Mouse (Mus musculus): ENCODE data around the gene Focad. TPM values are rescaled to one million over a fixed set of nuclear protein-coding genes. Genes with fewer than 3 reads are reported as not detected.

Gene Focad
- polyA plus RNA-seq, 1 experiment from 2014 or later, result 4.8 TPM

DNA sequence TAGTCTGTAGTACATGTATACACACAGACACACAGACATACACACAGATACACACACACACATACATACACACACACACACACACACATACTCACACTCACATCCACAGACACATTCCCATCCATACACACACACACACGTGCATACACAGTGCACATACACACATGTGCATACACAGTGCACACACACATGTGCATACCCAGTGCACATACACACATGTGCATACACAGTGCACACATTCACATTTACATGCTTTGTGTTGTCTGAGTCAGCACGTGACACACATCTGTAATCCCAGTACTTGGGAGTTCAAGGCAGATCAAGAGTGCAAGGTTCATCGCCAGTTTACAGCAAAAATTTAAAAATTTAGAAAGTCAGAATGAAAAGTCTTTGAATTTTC, 12.5 kb upstream of the Focad start:
- TF ChIP-seq CTCF (IDR thresholded peaks at IDR 0.05; ENCODE audit: low read depth), result no peak
- Histone ChIP-seq H3K9me3 (ENCODE audit: control insufficient read depth) (no peaks in the 10 kb centered on the region), H3K9ac (ENCODE audit: low read depth, low read length) (no peak overlapping the region), H3K4me2 (replicated peaks; ENCODE audit: low read depth) (no peak overlapping the region), H3K36me3 (ENCODE audit: control insufficient read depth, insufficient read depth) (no peaks in the 10 kb centered on the region), H3K4me1 (replicated peaks; ENCODE audit: control insufficient read depth, insufficient read depth, low read length) (no peaks in the 10 kb centered on the region), H3K4me3 (ENCODE audit: low read depth, low read length) (no peak overlapping the region), H3K27ac (ENCODE audit: low read depth, low read length) (no peak overlapping the region), H3K27me3 (replicated peaks; ENCODE audit: control insufficient read depth, insufficient read depth, low read length) (no peaks in the 10 kb centered on the region)
- WGBS, result 95% methylated on average over 3 of the region's 3 CpGs
- no peak for ATAC-seq

DNA sequence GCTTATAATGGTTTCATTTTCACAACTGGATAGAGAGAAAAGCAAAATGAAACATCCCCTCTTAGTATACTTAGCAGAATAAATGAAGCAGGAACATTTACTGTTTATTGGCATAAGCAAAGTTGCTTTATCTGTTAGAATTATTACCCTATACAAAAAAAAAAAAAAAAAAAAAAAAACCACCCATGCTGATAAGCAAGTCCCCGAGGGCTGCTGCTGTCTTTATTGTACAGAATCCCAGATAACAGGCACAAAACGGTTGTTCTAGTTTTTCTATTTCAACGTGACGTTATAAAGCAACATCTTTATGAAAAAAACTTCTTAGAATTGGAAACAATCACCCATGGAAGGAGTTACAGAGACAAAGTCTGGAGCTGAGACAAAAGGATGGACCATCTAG, 12.0 kb upstream of the Focad start:
- no peaks in the 10 kb centered on the region for H3K36me3 ChIP-seq (ENCODE audit: control insufficient read depth, insufficient read depth)
- no peaks in the 10 kb centered on the region for H3K4me1 ChIP-seq (replicated peaks; ENCODE audit: control insufficient read depth, insufficient read depth, low read length)
- no peak overlapping the region for H3K27ac ChIP-seq (ENCODE audit: low read depth, low read length)
- WGBS, result 38% methylated on average over 4 of the region's 4 CpGs
- H3K27me3 ChIP-seq (replicated peaks; ENCODE audit: control insufficient read depth, insufficient read depth, low read length), result no peaks in the 10 kb centered on the region
- ATAC-seq, result no peak
- no peak for TF ChIP-seq CTCF (IDR thresholded peaks at IDR 0.05; ENCODE audit: low read depth)
- H3K9ac ChIP-seq (ENCODE audit: low read depth, low read length), result no peak overlapping the region
- no peak overlapping the region for H3K4me3 ChIP-seq (ENCODE audit: low read depth, low read length)
- H3K9me3 ChIP-seq (ENCODE audit: control insufficient read depth), result no peaks in the 10 kb centered on the region
- no peak overlapping the region for H3K4me2 ChIP-seq (replicated peaks; ENCODE audit: low read depth)

DNA sequence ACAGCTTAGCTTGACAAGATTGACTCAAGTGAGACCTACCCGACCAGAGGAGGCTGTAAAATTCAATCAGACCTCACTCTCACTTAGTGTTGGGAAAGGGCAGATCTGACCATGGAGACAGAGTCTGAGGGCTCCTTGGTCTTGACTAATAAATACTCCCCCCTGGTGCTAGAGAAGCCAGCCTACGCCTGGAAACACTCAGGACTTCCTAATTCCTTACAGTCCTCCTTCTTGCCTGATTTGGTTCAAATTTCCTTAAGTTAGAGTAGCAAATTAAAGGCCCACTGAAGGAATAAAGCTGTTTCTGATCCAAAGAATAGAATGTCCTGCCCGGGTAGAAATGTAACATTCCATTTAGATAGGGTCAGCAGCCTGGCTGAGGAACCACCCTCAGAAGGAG, 10.6 kb upstream of the Focad start:
- Histone ChIP-seq H3K4me3 (ENCODE audit: low read depth, low read length) (no peak overlapping the region), H3K36me3 (ENCODE audit: control insufficient read depth, insufficient read depth) (no peaks in the 10 kb centered on the region), H3K9ac (ENCODE audit: low read depth, low read length) (no peak overlapping the region), H3K27me3 (replicated peaks; ENCODE audit: control insufficient read depth, insufficient read depth, low read length) (no peaks in the 10 kb centered on the region), H3K4me2 (replicated peaks; ENCODE audit: low read depth) (no peak overlapping the region), H3K27ac (ENCODE audit: low read depth, low read length) (no peak overlapping the region), H3K9me3 (ENCODE audit: control insufficient read depth) (no peaks in the 10 kb centered on the region), H3K4me1 (replicated peaks; ENCODE audit: control insufficient read depth, insufficient read depth, low read length) (no peaks in the 10 kb centered on the region)
- 49% methylated on average over 3 of the region's 3 CpGs for WGBS
- ATAC-seq, result no peak
- no peak for TF ChIP-seq CTCF (IDR thresholded peaks at IDR 0.05; ENCODE audit: low read depth)

DNA sequence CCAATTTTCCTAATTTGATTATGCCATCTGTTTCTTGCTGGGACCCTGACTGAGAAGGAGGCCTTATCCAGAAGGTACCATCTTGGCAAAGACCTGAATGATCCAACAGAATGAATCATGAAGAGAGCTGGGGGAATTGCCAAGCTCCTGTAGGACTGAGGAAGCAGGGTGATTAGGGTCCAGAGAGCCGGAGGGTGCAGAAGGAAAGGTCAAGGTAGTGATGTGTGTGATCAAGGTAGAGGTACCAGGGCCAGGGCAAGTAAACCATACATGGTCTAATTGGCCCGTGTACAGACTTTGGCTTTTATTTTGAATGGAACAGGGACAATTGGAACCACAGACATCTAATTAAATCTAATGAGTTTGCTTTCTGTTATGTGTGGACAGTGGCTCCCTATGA, 4.1 kb upstream of the Focad start:
- Histone ChIP-seq H3K27me3 (replicated peaks; ENCODE audit: control insufficient read depth, insufficient read depth, low read length) (no peaks in the 10 kb centered on the region), H3K9me3 (ENCODE audit: control insufficient read depth) (no peaks in the 10 kb centered on the region), H3K4me3 (ENCODE audit: low read depth, low read length) (no peak overlapping the region), H3K27ac (ENCODE audit: low read depth, low read length) (no peak overlapping the region), H3K9ac (ENCODE audit: low read depth, low read length) (no peak overlapping the region), H3K4me1 (replicated peaks; ENCODE audit: control insufficient read depth, insufficient read depth, low read length) (no peaks in the 10 kb centered on the region), H3K4me2 (replicated peaks; ENCODE audit: low read depth) (no peak overlapping the region), H3K36me3 (ENCODE audit: control insufficient read depth, insufficient read depth) (no peaks in the 10 kb centered on the region)
- WGBS, result 79% methylated on average over 2 of the region's 2 CpGs
- ATAC-seq, result no peak
- TF ChIP-seq CTCF (IDR thresholded peaks at IDR 0.05; ENCODE audit: low read depth), result no peak

DNA sequence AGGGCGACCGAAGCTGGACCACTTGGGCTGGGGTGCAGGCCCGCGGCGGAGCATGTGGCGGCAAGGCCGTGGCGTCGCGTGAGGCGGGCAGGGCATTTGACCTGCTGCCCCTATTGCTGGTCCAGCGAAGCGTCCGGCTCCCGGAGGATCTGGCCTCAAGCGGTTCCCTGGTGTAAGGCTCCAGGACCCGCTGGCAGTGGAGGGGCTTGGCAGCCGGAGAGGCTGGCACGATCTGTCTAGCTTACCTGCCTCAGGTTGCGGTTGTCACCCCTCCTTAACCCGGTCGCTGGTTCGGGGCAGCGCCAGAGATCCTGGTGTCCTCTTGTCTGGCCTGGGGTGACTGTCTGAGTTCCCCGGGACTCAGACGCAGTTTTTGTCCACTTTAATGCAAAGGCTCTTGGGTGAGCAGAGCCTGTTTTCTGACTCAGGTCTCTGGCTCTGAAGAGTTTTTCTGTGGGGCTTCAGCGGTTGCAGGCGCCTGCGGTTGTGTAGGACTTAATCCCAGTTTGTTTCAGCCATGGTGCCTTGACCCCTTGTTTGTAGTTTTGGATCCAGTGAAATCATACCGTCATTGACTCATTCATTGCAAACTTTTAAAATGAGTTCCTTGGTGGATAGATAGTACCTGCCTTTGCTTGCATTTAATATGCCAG, 465 bp downstream of the Focad start:
- peak; percentile 57 for ATAC-seq
- TF ChIP-seq CTCF (IDR thresholded peaks at IDR 0.05; ENCODE audit: low read depth), result no peak
- Histone ChIP-seq H3K4me2 (replicated peaks; ENCODE audit: low read depth) (peak overlapping the region; percentile 96), H3K9ac (ENCODE audit: low read depth, low read length) (peak overlapping the region; percentile 68), H3K4me1 (replicated peaks; ENCODE audit: control insufficient read depth, insufficient read depth, low read length) (no peaks in the 10 kb centered on the region), H3K36me3 (ENCODE audit: control insufficient read depth, insufficient read depth) (no peaks in the 10 kb centered on the region), H3K27ac (ENCODE audit: low read depth, low read length) (no peak overlapping the region), H3K27me3 (replicated peaks; ENCODE audit: control insufficient read depth, insufficient read depth, low read length) (no peaks in the 10 kb centered on the region), H3K9me3 (ENCODE audit: control insufficient read depth) (no peaks in the 10 kb centered on the region), H3K4me3 (ENCODE audit: low read depth, low read length) (peak overlapping the region; percentile 73)
- WGBS, result 1% methylated on average over 29 of the region's 30 CpGs

DNA sequence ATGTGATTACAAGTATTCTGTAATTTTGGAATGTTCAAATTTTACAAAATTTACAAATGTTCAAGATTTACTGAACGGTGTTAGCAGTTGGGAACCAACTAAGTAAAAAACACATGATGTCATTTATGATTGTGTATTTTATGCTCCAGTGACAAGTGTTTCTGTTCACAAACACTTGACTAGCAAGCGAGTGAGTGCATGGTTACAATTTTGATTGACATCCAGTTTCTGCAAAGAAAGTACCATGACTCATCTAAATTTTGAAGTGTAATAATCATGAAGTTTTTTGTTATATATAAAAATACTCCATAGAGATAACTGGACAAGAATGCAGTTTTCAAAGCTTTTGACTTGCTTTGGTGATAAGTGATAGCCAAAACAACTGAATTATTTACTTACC, 1.3 kb downstream of the Focad start:
- H3K4me2 ChIP-seq (replicated peaks; ENCODE audit: low read depth), result no peak overlapping the region
- no peaks in the 10 kb centered on the region for H3K36me3 ChIP-seq (ENCODE audit: control insufficient read depth, insufficient read depth)
- ATAC-seq, result no peak
- H3K9ac ChIP-seq (ENCODE audit: low read depth, low read length), result no peak overlapping the region
- WGBS, result 70% methylated on average over 2 of the region's 2 CpGs
- H3K27me3 ChIP-seq (replicated peaks; ENCODE audit: control insufficient read depth, insufficient read depth, low read length), result no peaks in the 10 kb centered on the region
- H3K27ac ChIP-seq (ENCODE audit: low read depth, low read length), result no peak overlapping the region
- no peak for TF ChIP-seq CTCF (IDR thresholded peaks at IDR 0.05; ENCODE audit: low read depth)
- no peaks in the 10 kb centered on the region for H3K9me3 ChIP-seq (ENCODE audit: control insufficient read depth)
- H3K4me3 ChIP-seq (ENCODE audit: low read depth, low read length), result no peak overlapping the region
- no peaks in the 10 kb centered on the region for H3K4me1 ChIP-seq (replicated peaks; ENCODE audit: control insufficient read depth, insufficient read depth, low read length)

DNA sequence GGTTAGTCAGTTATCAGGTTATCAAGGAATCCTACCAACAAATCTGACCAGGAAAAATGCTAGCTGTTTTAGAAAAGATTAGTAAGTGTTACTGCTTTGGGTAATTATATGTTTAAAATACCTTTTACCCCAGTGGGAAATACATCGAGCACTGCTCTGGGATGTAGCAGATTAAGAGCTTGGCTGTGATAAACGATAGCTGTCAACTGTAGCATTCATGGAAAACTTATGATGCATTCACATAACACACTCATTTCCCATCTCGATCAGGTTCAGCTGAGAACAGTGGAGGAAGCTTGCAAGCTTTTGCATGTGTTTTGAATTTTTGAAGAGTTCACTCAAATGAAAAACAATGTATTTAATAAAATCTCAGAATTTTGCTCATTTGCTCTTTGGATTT, 14.2 kb downstream of the Focad start:
- no peak for ATAC-seq
- Histone ChIP-seq H3K27ac (ENCODE audit: low read depth, low read length) (no peak overlapping the region), H3K4me3 (ENCODE audit: low read depth, low read length) (no peak overlapping the region), H3K36me3 (ENCODE audit: control insufficient read depth, insufficient read depth) (no peaks in the 10 kb centered on the region), H3K9ac (ENCODE audit: low read depth, low read length) (no peak overlapping the region), H3K27me3 (replicated peaks; ENCODE audit: control insufficient read depth, insufficient read depth, low read length) (no peaks in the 10 kb centered on the region), H3K4me1 (replicated peaks; ENCODE audit: control insufficient read depth, insufficient read depth, low read length) (no peaks in the 10 kb centered on the region), H3K4me2 (replicated peaks; ENCODE audit: low read depth) (no peak overlapping the region), H3K9me3 (ENCODE audit: control insufficient read depth) (no peaks in the 10 kb centered on the region)
- TF ChIP-seq CTCF (IDR thresholded peaks at IDR 0.05; ENCODE audit: low read depth), result no peak
- 64% methylated on average over 3 of the region's 3 CpGs for WGBS

Data from intestine, postnatal 0 days (tissue).